Mouse (Mus musculus): ENCODE data around the gene Ank2. TPM values are rescaled to one million over a fixed set of nuclear protein-coding genes. Genes with fewer than 3 reads are reported as not detected.

The Ank2 gene
- polyA plus RNA-seq, 1 experiment from 2014 or later, result 165 TPM

DNA sequence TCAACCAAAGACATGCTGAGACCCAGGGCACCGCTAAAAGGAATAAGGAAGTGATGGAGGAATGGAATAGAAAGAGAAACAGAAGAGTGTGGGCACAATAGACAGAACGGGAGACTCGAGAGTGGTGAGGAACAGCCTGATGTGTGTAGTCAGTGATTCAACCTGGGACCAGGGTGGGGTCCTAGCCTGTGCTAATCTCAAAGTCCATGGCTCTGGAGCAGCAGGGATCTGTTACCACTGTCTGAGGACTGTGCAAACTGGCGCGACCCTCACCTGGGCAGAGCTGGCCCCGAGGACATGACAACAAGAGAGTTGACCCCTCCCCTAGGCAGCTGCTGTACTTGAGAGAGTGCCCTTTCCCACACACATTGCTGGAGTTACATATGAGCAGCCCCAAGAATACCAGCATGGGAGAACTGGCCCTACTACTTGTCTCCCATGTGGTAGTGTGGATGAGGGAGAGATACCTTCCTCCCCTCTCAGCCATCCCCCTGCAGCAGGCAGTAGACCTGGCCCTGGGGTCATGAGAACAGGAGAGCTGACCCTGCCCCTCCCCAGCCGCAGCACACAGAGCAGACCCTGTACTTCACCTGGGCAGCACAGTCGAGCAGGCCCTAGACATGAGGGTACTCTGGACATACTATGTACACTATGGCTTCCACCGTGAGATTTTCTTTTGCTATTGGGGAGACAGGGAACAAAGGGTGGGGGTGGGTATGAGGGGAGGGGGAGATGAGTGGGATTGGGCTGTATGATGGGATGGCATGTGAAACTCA, 493.1 kb downstream of the Ank2 start:
- no peak overlapping the region for H3K4me3 ChIP-seq
- no peaks in the 10 kb centered on the region for H3K9me3 ChIP-seq
- no peaks in the 10 kb centered on the region for H3K27me3 ChIP-seq
- 93% methylated on average over 9 of the region's 9 CpGs for WGBS
- no peak overlapping the region for H3K4me2 ChIP-seq
- no peaks in the 10 kb centered on the region for H3K4me1 ChIP-seq (replicated peaks)
- no peak overlapping the region for H3K9ac ChIP-seq
- ATAC-seq (ENCODE audit: low FRiP score), result peak; percentile 47; the same call in 1 of the 2 replicates
- H3K36me3 ChIP-seq, result peaks cover 73% of the 10 kb centered on the region
- H3K27ac ChIP-seq, result no peak overlapping the region

DNA sequence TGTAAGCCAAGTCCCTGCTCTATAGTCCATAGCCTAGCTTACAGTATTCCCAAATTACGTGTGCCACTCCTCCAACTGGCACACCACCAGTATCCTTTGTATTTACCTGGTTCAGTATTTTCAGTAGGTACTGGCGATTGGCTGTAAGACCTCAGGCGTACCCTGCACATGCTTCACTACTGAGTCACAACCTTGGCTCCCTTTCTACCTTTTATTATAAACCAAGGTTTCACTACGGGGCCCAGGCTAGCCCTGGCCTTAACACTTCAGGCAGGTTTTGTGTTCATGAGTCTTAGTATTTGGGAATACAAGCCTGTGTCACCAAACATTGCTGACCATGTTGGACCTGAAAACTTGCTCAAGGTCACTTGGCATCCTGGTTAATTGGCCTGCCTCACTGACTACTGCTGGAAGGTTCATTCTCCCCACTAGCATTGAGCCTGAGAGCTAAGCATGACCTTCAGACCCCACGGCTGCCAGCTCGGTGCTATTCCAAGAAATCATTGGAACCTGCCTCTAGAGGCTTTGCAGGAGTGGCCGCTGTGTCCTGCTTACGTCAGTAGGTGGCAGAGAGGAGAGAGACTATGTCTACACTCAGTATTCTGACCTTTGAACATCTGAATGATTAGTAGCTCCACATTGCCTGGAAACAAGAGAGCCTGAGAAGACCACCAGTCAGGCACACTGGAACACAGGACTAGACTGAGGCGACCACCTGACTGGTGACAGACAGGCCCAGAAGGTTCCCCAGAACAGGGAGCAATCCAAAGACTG, 494.1 kb downstream of the Ank2 start:
- H3K4me3 ChIP-seq, result no peak overlapping the region
- no peak overlapping the region for H3K9ac ChIP-seq
- H3K36me3 ChIP-seq, result peaks cover 63% of the 10 kb centered on the region
- H3K27ac ChIP-seq, result no peak overlapping the region
- ATAC-seq (ENCODE audit: low FRiP score), result 0 out of 2 replicates have a peak, but pooled peaks have one; percentile 55
- H3K9me3 ChIP-seq, result no peaks in the 10 kb centered on the region
- no peaks in the 10 kb centered on the region for H3K4me1 ChIP-seq (replicated peaks)
- no peak overlapping the region for H3K4me2 ChIP-seq
- WGBS, result 80% methylated on average over 9 of the region's 9 CpGs
- no peaks in the 10 kb centered on the region for H3K27me3 ChIP-seq

DNA sequence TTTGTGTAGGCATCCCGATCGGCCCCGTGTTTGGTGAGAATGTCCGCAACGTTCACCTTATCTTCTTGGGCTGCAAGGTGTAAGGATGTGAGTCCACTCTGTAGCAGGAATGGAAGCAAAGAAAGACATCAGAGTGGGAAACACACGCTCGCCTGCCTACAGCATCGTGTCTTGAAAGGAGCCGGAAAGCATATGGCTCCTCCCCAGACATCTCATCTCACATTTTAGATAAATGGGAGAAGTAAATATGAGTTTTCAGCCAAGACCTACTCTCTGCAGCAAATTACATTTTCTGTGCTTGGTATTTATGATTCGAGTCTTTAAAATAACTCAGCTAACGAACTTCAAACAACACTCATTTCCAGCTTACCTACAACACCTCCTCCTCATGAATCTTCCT, 495.2 kb downstream of the Ank2 start:
- Histone ChIP-seq H3K27me3 (no peaks in the 10 kb centered on the region), H3K27ac (no peak overlapping the region)

DNA sequence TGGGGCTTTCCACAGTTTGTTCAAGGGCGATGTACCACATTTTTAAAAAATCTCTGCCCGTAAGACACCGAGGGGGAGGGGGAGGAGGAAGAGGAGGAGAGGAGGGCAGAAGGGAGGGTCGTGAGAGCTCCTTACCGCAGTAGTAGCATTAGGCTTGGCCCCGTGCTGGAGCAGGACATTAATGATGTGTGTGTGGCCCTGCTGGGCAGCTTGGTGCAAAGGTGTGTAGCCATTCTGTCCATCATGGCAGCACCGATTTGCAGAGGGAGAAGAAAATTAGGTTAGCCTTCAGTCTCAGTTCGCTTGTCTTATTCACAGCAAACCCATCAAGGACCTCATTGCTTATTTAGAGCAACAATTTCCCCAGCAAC, 500.4 kb downstream of the Ank2 start:
- H3K27me3 ChIP-seq, result no peaks in the 10 kb centered on the region
- H3K9me3 ChIP-seq, result no peaks in the 10 kb centered on the region
- H3K9ac ChIP-seq, result peak overlapping the region; percentile 36; the same call in 1 of the 2 replicates
- ATAC-seq (ENCODE audit: low FRiP score), result peak; percentile 51
- peaks cover 32% of the 10 kb centered on the region for H3K4me1 ChIP-seq (replicated peaks)
- H3K4me2 ChIP-seq, result peak overlapping the region; percentile 49
- peaks cover 23% of the 10 kb centered on the region for H3K36me3 ChIP-seq
- no peak overlapping the region for H3K4me3 ChIP-seq
- H3K27ac ChIP-seq, result peak overlapping the region; percentile 81
- 4% methylated on average over 8 of the region's 8 CpGs for WGBS

More for the DNA sequence above, 495.2 kb downstream of the Ank2 start:
- H3K9me3 ChIP-seq, result no peaks in the 10 kb centered on the region
- H3K4me1 ChIP-seq (replicated peaks), result peaks cover 5% of the 10 kb centered on the region
- H3K4me3 ChIP-seq, result no peak overlapping the region
- H3K9ac ChIP-seq, result no peak overlapping the region
- H3K36me3 ChIP-seq, result peaks cover 52% of the 10 kb centered on the region
- no peak overlapping the region for H3K4me2 ChIP-seq
- WGBS, result 95% methylated on average over 11 of the region's 11 CpGs
- no peak for ATAC-seq (ENCODE audit: low FRiP score)

DNA sequence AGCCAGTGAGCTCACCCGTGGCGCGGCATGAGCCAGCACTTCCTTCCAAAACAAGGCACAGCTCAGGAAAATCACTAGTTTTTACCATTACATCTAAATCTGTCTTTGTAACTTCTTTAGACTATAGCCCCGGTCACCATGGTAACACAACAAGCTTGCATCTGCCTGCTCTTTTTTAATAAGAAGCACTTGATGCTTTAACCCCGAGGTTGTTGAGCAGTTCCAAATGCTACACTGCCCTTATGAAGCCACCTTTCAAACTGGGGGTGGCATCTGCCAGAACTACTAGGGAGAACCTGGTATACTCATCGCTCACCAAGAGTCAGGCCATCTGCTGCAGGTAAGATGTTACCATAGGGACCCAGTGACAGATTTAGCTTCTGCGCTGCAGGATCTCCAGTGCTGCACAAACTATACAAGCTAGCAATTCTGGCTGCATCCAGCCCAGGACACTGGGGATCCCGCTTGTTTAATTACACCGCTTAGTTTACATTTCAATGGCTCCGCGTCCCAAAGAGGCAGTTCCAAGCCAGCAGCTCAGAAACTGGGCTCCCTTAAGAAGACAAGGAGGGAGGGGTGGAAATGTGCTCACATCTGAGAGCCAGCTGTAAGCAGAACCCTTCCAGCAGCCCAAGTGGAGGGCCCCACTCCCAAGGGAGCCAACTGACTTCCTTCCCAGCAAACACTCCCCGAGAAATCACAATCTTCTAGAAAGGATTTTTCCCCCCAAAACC, 501.0 kb downstream of the Ank2 start:
- Histone ChIP-seq H3K4me1 (replicated peaks) (peaks cover 35% of the 10 kb centered on the region), H3K4me2 (peak overlapping the region; percentile 49), H3K9ac (peak overlapping the region; percentile 36; the same call in 1 of the 2 replicates), H3K27ac (peak overlapping the region; percentile 81), H3K9me3 (no peaks in the 10 kb centered on the region), H3K4me3 (peak overlapping the region; percentile 19), H3K36me3 (peaks cover 20% of the 10 kb centered on the region), H3K27me3 (no peaks in the 10 kb centered on the region)
- peak; percentile 88 for ATAC-seq (ENCODE audit: low FRiP score)
- whole genome bisulfite sequencing, result 3% methylated on average over 12 of the region's 12 CpGs

DNA sequence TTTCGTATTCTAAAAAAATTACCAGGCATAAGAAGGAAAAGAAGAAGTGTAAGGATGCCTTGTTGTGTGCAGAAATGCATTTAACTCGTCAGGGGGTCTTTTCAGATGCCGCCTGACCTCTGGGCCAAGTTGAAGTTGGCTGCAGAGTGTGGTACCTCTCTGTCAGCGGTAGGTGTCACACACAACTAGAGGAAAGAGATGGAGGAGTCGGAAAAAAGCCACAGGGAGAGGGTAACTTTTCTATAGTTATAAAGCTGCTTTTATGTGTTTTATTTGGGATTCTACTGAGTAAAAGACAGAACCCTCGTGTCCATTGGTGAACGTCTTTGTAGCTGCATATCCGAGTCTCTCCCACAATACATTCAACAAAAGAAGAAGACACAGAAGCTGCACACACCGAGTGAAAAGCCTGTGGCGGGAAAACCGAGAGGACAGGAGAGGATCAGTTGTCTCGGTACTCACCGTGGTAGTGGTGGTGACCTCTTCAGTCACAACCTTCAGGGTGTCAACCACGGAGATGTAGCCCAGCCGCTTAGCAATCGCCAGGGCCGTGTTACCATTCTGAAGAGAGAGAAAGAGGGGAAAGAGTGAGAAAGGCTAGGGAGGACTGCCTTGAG, 501.7 kb downstream of the Ank2 start:
- Histone ChIP-seq H3K27me3 (no peaks in the 10 kb centered on the region), H3K4me1 (replicated peaks) (peaks cover 35% of the 10 kb centered on the region), H3K27ac (peak overlapping the region; percentile 81), H3K36me3 (peaks cover 13% of the 10 kb centered on the region), H3K9ac (no peak overlapping the region), H3K4me2 (peak overlapping the region; percentile 49), H3K4me3 (peak overlapping the region; percentile 19), H3K9me3 (no peaks in the 10 kb centered on the region)
- WGBS, result 5% methylated on average over 17 of the region's 17 CpGs
- ATAC-seq (ENCODE audit: low FRiP score), result no peak; the same call in 1 of the 2 replicates

DNA sequence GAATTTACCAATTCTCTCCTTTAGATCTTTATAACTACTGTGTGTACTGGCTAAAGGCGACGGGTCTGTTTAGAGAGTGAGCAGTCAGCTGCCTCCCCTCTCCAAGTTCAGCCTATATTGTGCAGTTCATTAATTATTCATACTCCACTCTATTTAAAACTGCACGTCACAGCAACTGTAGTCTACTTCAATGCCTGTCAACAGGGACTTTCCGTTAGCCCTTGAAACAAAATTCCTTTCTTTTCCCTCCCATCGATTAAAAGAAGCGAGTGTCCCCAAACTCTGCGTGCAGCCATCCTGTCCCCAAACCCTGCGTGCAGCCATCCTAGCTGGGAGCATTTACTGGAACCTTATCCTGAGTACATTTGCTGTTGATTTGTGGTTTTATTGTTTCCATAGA, 502.4 kb downstream of the Ank2 start:
- Histone ChIP-seq H3K4me2 (peak overlapping the region; percentile 29), H3K9me3 (no peaks in the 10 kb centered on the region), H3K9ac (no peak overlapping the region), H3K4me3 (no peak overlapping the region), H3K36me3 (peaks cover 7% of the 10 kb centered on the region), H3K27ac (peak overlapping the region; percentile 81; the same call in 1 of the 2 replicates), H3K27me3 (no peaks in the 10 kb centered on the region), H3K4me1 (replicated peaks) (peaks cover 35% of the 10 kb centered on the region)
- 17% methylated on average over 8 of the region's 8 CpGs for WGBS
- no peak; the same call in 1 of the 2 replicates for ATAC-seq (ENCODE audit: low FRiP score)

DNA sequence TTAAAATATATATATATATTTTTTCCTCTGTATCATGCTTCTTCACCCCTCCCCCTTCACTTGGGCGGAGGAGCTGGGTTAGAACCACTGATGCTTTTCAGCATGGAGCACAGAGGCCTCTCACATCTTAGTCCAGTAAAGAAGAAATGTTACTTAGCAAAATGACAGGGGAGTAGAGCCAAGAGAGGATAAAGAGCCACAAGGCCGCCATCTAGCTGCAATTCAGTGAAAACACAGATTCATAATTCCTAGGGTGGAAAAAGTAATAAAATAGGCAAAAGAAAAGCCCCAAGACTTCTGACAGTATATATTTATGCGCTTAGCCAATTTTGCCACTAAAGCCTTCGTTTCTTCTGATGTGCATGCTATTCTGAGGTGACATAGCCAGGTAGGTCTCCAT, 503.2 kb downstream of the Ank2 start:
- Histone ChIP-seq H3K9ac (no peak overlapping the region), H3K4me1 (replicated peaks) (peaks cover 35% of the 10 kb centered on the region), H3K27ac (no peak overlapping the region), H3K4me3 (no peak overlapping the region), H3K27me3 (no peaks in the 10 kb centered on the region), H3K4me2 (no peak overlapping the region), H3K9me3 (no peaks in the 10 kb centered on the region), H3K36me3 (peaks cover 9% of the 10 kb centered on the region)
- WGBS, result 69% methylated on average over 4 of the region's 4 CpGs
- no peak for ATAC-seq (ENCODE audit: low FRiP score)

DNA sequence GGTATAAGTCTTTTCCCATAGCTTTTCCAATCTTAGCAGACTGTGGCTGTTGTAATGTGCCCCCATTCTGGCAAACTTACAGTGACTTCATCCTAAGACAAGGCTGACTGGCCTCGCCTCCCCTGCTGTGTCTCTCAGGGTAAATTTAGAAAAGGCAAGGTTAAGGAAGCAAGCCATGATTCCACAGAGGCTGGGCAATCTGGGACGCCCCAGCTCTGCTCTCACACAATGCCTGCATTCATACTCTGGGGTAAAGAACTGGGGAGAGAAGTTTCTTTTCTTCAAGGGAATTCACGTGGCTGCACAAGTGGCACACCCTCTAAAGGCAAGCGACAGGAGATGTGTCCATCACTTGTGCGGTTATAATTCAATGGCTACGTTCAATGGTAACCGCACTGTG, 505.0 kb downstream of the Ank2 start:
- peaks cover 13% of the 10 kb centered on the region for H3K36me3 ChIP-seq
- no peak overlapping the region for H3K27ac ChIP-seq
- H3K9me3 ChIP-seq, result no peaks in the 10 kb centered on the region
- H3K4me3 ChIP-seq, result no peak overlapping the region
- H3K27me3 ChIP-seq, result no peaks in the 10 kb centered on the region
- WGBS, result 19% methylated on average over 7 of the region's 7 CpGs
- no peak overlapping the region for H3K4me2 ChIP-seq
- H3K4me1 ChIP-seq (replicated peaks), result peaks cover 32% of the 10 kb centered on the region
- H3K9ac ChIP-seq, result no peak overlapping the region
- no peak for ATAC-seq (ENCODE audit: low FRiP score)

DNA sequence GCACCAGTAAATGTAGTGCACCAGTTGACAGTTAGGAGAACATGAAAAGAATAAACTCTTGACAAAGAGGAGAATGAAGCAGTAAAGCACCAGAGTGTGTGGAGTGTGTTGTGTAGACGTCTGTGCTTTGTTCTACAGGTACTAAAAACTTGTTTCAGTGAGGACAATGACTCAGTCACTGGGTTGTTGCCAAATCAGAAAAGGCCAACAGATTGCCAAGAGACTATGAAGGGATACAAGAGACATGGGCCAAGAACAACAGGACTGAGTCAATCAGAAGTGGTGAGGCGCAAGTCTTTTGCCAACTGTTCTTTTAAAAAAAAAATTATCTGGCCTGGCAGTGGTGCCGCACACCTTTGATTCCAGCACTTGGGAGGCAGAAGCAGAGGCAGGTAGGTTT, 509.2 kb downstream of the Ank2 start:
- ATAC-seq (ENCODE audit: low FRiP score), result no peak
- 80% methylated on average over 3 of the region's 3 CpGs for WGBS
- no peak overlapping the region for H3K27ac ChIP-seq
- H3K27me3 ChIP-seq, result no peaks in the 10 kb centered on the region
- H3K9me3 ChIP-seq, result no peaks in the 10 kb centered on the region
- no peak overlapping the region for H3K9ac ChIP-seq
- no peak overlapping the region for H3K4me3 ChIP-seq
- H3K4me2 ChIP-seq, result no peak overlapping the region
- H3K4me1 ChIP-seq (replicated peaks), result peaks cover 3% of the 10 kb centered on the region; the same call in 1 of the 2 replicates
- peaks cover 20% of the 10 kb centered on the region for H3K36me3 ChIP-seq

DNA sequence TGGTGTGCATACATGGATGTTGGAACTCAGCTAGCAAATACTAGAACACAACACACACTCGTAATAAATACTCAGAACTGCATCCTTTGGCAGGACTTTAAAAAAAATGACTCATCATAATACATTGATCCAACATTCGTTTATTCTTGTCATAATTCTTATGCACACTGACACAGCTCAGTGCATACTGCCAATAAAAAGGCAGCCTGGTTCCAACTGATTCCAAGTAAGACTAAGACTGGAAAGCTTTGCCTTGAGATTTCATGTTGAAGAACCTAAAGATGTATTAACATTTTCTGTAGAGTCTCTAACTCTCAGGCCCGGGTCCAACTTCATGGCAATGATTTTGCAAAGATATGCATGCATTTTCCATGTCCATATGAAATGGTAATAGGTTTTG, 512.5 kb downstream of the Ank2 start:
- H3K36me3 ChIP-seq, result peaks cover 23% of the 10 kb centered on the region
- no peak overlapping the region for H3K27ac ChIP-seq
- no peak overlapping the region for H3K9ac ChIP-seq
- H3K4me2 ChIP-seq, result no peak overlapping the region
- WGBS, result 93% methylated on average over 3 of the region's 3 CpGs
- H3K4me1 ChIP-seq (replicated peaks), result no peaks in the 10 kb centered on the region
- no peak overlapping the region for H3K4me3 ChIP-seq
- no peaks in the 10 kb centered on the region for H3K9me3 ChIP-seq
- no peaks in the 10 kb centered on the region for H3K27me3 ChIP-seq
- ATAC-seq (ENCODE audit: low FRiP score), result no peak

DNA sequence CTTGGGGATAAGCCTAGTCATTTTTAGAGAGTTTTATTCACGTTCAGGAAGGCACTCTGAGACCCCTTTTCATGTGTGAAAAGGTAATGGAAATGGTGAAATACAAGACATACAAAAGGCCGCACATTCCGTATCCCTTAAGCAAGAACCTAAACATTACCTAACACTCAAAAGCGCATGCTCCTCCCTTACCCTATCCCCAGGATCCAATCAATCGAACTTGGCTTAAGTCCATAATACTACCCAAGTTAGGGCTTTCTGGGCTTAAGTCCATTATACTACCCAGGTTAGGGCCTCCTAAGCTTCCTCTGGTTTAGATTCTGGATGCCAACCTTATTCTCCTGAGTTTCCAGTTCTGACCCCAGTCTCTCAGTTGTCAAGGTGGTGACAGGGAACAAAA, 516.3 kb downstream of the Ank2 start:
- WGBS, result 93% methylated on average over 5 of the region's 5 CpGs
- no peak for ATAC-seq (ENCODE audit: low FRiP score)
- Histone ChIP-seq H3K4me1 (replicated peaks) (no peaks in the 10 kb centered on the region), H3K9me3 (no peaks in the 10 kb centered on the region), H3K27ac (no peak overlapping the region), H3K4me3 (no peak overlapping the region), H3K9ac (no peak overlapping the region), H3K36me3 (peaks cover 23% of the 10 kb centered on the region), H3K4me2 (no peak overlapping the region), H3K27me3 (no peaks in the 10 kb centered on the region)

All from hindbrain, embryonic 13.5 days (tissue).